13 mouse cellular contexts compared by ENCODE assay signal in genomic region chr6:122570695-122571616, GRCm38 (mm10). TPM values are rescaled to one million over a fixed set of nuclear protein-coding genes. Genes with fewer than 3 reads are reported as not detected.
DNase-seq lines count a peak whose midpoint lies in the region; ATAC-seq and TF ChIP-seq lines count a peak whose summit lies in the region.
"Had no signal": no experiment of that assay in that cellular context is flagged by ENCODE, and none has a peak within 500 bp of the region (broad histone marks: within the 10 kb centered on the region; RNA-seq: fewer than 3 reads in every experiment).

No protein-coding gene starts in this region.

- DNase-seq in adrenal gland, postnatal 10 days: peak; percentile 17
- no peak for DNase-seq in adrenal gland, adult 8-10 months
- peak; percentile 51 for DNase-seq in 3T3-L1 (ENCODE audit: low read depth, low spot score)
- peak; percentile 23 for DNase-seq in c-Kit-positive CD71-positive TER-119-negative erythroid progenitor cells, embryonic 14.5 days (ENCODE audit: low read depth)
- no peak for DNase-seq in liver, postnatal 0 days
- no peak for DNase-seq in frontal cortex, postnatal 36 days (ENCODE audit: low spot score in 2 of 2)
- DNase-seq in layer of hippocampus, adult 18-20 months (ENCODE audit: low spot score in 2 of 2): no peak
- DNase-seq in thymus, adult 18-20 months: no peak
- DNase-seq: kidney, postnatal 10 days had no signal

- peak overlapping the region; percentile 77 for H3K27ac ChIP-seq in liver, postnatal 0 days (ENCODE audit: low read depth)
- H3K27ac ChIP-seq: limb, embryonic 12.5 days had no signal

- H3K36me3 ChIP-seq in liver, postnatal 0 days (replicated peaks; ENCODE audit: insufficient read depth, low read length): no peaks in the 10 kb centered on the region
- H3K36me3 ChIP-seq: limb, embryonic 12.5 days had no signal

- H3K4me3 ChIP-seq in liver, postnatal 0 days (ENCODE audit: low read depth, low read length): no peak overlapping the region
- H3K4me3 ChIP-seq: limb, embryonic 12.5 days had no signal

- ATAC-seq in liver, postnatal 0 days: peak; percentile 78
- ATAC-seq: CD4-positive, CD25-positive, alpha-beta regulatory T cell, adult 4 months had no signal

- no peak for TF ChIP-seq CTCF in liver, postnatal 0 days (IDR thresholded peaks at IDR 0.05; ENCODE audit: low read depth)

- TF ChIP-seq EP300 in liver, postnatal 0 days (IDR thresholded peaks at IDR 0.05; ENCODE audit: low read depth): peak; percentile 85

- H3K9ac ChIP-seq in liver, postnatal 0 days (replicated peaks): no peak overlapping the region
- H3K9ac ChIP-seq: limb, embryonic 12.5 days had no signal

- peaks cover 13% of the 10 kb centered on the region for H3K4me1 ChIP-seq in liver, postnatal 0 days (ENCODE audit: insufficient read depth)
- H3K4me1 ChIP-seq: limb, embryonic 12.5 days had no signal

- peak overlapping the region; percentile 32; the same call in 1 of the 2 replicates for H3K4me2 ChIP-seq in liver, postnatal 0 days (ENCODE audit: low read depth, low read length)
- H3K4me2 ChIP-seq: limb, embryonic 12.5 days had no signal

- no peaks in the 10 kb centered on the region for H3K9me3 ChIP-seq in liver, postnatal 0 days (ENCODE audit: low read length)
- H3K9me3 ChIP-seq: limb, embryonic 12.5 days had no signal

- 26% methylated on average over 8 of the region's 8 CpGs for WGBS in liver, postnatal 0 days (ENCODE audit: insufficient replicate concordance)

- H3K27me3 ChIP-seq in liver, postnatal 0 days (ENCODE audit: insufficient read depth, low read length): no peaks in the 10 kb centered on the region
- H3K27me3 ChIP-seq: limb, embryonic 12.5 days had no signal

RNA-seq across cellular contexts. Expression of gene Aicda, which starts 17.4 kb away (rescaled TPM):
- total RNA-seq in adrenal gland, postnatal 10 days (2021): not detected
- not detected for total RNA-seq in adrenal gland, adult 8-10 months (2022)
- 0.06 TPM in 1 of 2 replicates, not detected in the other for polyA plus RNA-seq in liver, postnatal 0 days (2015; fragmentation: Nextera tagmentation; extraction: Ambion mirVana)
- total RNA-seq in layer of hippocampus, adult 18-20 months (2021): not detected
- total RNA-seq: adrenal gland, postnatal 4 days had no signal
- polyA plus RNA-seq: heart, postnatal 0 days had no signal

RNA-seq across cellular contexts. Expression of gene Apobec1, which starts 31.3 kb away (rescaled TPM):
- 10 to 100 TPM; 10.5 to 11.2 TPM for total RNA-seq in adrenal gland, postnatal 10 days (2021)
- 10 to 100 TPM; 13.4 to 29.5 (median 19.3) TPM for total RNA-seq in adrenal gland, adult 8-10 months (2022)
- polyA plus RNA-seq in liver, postnatal 0 days (2015; fragmentation: Nextera tagmentation; extraction: Ambion mirVana): 11.9 and 12.3 TPM in 2 replicates
- total RNA-seq in layer of hippocampus, adult 18-20 months (2021): 1 to 10 TPM in 1 of 2 experiments, under 1 TPM in 1; 0.97 to 1.4 TPM

RNA-seq across cellular contexts. Expression of gene Gdf3, which starts 38.9 kb away (rescaled TPM):
- total RNA-seq in adrenal gland, postnatal 10 days (2021): not detected
- under 1 TPM; 0.14 to 0.48 (median 0.24) TPM for total RNA-seq in adrenal gland, adult 8-10 months (2022)
- polyA plus RNA-seq in liver, postnatal 0 days (2015; fragmentation: Nextera tagmentation; extraction: Ambion mirVana): 0.47 and 1.0 TPM in 2 replicates
- not detected for total RNA-seq in layer of hippocampus, adult 18-20 months (2021)
- total RNA-seq: adrenal gland, postnatal 4 days had no signal
- polyA plus RNA-seq: CD4-positive, CD25-positive, alpha-beta regulatory T cell, adult 4 months; limb, embryonic 12.5 days had no signal

RNA-seq across cellular contexts. Expression of gene Dppa3, which starts 55.3 kb away (rescaled TPM):
- total RNA-seq in adrenal gland, postnatal 10 days (2021): not detected
- not detected for total RNA-seq in adrenal gland, adult 8-10 months (2022)
- polyA plus RNA-seq in liver, postnatal 0 days (2015; fragmentation: Nextera tagmentation; extraction: Ambion mirVana): 0.16 TPM in 1 of 2 replicates, not detected in the other
- not detected for total RNA-seq in layer of hippocampus, adult 18-20 months (2021)
- total RNA-seq: adrenal gland, postnatal 4 days had no signal
- polyA plus RNA-seq: CD4-positive, CD25-positive, alpha-beta regulatory T cell, adult 4 months; limb, embryonic 12.5 days had no signal

Comparison
In these comparisons a context has a peak if more than half of its experiments do, and no peak if none do; other contexts are left out.
1. DNase-seq: peak in adrenal gland, postnatal 10 days (single experiment), 3T3-L1 (single experiment) and c-Kit-positive CD71-positive TER-119-negative erythroid progenitor cells, embryonic 14.5 days (single experiment); none in adrenal gland, adult 8-10 months (single experiment), liver, postnatal 0 days (single experiment), frontal cortex, postnatal 36 days (0 of 2), layer of hippocampus, adult 18-20 months (0 of 2) and thymus, adult 18-20 months (0 of 2).
2. RNA of gene Apobec1, which starts 31.3 kb away (total RNA-seq): 13.4 to 29.5 TPM in adrenal gland, adult 8-10 months and 10.5 to 11.2 TPM in adrenal gland, postnatal 10 days; 0.97 to 1.4 TPM in layer of hippocampus, adult 18-20 months; every median in the first group is over 4 times any median in the second.